Mouse (Mus musculus): ENCODE measurements around the gene Cyfip1.

The Cyfip1 gene

DNA sequence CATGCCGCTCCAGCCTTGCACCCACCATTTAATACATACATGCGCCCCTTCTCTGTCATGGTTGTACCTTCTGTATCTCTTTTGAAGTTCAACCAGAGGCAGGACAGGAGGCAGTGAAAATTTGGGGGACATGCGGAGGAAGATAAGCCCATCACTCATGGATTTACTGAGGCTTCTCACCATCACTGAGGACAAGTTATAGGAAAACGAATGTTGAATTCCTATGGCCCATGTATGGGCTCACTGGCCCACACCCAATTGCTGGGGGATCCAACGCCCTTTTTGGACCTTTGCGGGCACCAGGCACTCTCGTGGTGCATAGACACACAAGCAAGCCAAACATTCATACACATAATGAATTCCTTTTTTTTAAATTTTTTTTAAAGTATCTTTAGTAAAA, at the start of gene Cyfip1:
Gene Cyfip1 (plus strand): TSS at position 301 of the 400 bp plus-strand sequence.
- DNase-seq, result no peak

DNA sequence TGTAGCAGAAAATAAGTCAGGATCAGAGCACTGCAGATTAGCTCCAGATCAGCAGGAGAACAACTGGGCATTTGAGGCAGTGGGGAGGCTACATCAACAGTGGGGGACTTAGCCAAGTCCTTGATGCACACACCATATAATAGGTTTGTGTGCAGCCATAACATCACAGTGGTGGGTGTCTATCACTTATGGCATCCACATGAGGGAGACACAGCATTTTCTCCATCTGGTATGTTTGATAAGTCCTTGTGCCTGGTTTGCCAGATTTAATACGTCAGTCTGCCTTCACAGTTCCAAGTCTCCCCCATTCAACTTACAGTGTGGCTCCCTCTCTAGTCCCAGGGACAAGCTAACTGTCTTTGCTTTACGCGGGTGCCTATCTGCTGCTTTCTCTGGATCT, 49.3 kb upstream of the Cyfip1 start:
- DNase-seq, result no peak

DNA sequence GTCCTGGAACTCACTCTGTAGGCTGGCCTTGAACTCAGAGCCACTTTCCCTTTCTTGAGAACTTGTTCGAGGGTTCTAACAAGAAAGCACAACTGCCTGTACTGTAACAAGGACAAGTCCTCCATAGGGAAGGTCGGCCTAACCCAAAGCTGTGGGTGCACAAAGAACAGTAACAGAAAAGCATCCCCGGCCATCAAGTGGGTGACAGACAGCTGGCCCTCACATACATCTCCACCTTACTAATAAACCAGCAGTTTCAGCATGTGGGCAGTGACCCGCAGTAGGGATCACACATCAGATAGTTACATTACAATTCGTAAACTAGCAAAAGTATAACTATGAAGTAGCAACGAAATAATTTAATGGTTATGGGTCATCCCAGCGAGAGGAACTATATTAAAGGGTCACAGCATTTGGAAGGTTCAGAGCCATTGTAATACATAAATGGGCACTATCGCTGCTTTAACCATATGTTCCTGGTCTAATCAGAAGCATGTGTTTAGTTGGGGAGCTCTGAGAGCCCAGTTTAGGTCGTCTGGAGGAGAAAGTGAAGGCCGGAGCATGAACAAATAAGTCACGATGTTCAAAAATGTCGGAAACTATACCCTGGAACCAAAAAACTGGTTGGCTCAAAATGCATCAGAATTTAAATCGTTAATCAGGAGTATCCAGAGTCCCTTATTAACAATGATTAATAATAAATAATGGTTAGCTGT, 48.2 kb upstream of the Cyfip1 start:
- DNase-seq, result peak; percentile 15

DNA sequence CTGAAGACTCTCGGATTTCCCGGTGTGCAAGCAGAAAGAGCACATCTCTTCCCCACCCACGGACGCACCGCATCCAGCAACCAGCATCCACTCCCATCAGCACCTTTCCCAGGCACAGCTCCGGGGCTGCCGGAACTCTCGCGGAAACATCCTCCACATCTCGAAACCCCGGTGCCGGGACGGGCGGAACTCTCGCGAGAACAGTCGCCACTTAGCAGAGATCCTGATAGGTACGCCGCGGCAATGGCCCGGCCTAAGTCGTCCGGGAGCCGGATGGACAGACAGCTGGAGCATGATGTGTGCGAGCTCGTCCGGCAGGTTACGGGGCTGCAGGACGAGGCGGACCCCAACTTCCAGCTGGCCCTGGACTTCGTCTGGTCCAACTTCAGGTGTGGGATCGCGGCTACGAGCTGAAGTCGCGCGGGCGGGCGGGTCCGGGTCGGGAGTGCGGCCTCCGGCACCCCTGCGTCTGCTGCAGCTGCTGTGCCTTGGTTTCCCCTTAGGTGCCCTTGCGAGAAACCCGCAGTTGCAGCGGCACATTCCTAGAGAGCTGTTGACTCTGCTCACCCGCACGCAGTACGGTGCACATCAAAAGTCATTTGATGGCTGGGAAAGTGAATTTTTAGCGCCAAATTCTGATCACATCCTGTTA, 47.5 kb upstream of the Cyfip1 start, which contains the start of gene Tubgcp5:
Gene Tubgcp5 (plus strand): TSS at position 203 of the 652 bp plus-strand sequence.
- DNase-seq, result peak; percentile 97

DNA sequence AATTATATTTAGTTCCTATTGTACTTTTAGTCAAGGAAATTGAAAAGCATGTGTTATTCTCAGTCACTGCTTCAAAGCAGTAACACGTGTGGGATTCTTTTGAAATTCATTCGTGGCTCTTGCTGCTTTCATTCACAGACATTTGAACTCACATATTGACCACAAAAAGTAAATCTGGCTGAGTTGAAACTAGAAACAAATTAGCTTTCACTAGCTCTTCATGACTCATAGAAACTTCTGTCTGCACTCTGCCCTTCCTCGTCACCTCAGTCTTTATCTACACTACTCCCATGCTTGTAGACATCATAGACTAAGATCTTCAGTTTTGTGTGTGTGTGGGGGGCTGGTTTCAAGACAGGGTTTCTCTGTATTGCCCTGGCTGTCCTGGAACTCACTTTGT, 41.6 kb upstream of the Cyfip1 start:
- no peak for DNase-seq

DNA sequence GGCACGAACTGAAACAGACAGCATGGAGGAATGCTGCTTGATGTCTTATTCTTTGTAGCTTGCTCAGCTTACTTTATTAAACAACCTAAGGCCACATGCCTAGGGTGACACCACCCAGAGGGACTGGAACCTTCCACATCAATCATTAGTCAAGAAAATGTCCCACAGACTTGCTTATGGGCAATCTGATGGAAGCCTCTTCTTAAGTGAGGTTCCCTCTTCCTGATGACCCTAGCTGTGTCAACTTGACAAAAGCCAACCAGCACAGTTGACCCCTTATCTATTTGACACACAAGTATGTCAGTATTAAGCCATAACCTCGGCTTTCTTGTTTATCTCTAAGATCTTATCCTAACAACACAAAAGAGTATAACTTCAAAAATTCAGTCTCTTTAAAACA, 31.6 kb upstream of the Cyfip1 start:
- no peak for DNase-seq

DNA sequence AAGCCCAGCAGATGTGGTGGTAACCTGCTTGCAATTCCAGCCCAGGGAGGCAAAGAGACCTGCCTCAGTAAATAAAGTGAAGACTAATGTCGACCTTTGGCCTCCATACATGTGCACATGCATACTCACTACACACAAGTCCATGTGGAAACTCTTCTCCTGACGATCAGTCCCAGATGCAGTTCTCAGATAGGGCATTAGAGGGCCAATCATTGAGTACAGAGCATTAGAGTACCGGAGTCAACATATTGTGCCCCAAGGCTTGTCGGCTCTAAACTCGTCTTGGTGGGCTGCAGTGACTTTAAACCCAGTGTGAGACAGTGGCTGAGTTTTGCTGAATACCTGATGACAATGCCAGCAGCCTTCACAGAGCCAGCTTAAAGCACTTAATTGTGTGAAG, 17.1 kb upstream of the Cyfip1 start:
- DNase-seq, result no peak

DNA sequence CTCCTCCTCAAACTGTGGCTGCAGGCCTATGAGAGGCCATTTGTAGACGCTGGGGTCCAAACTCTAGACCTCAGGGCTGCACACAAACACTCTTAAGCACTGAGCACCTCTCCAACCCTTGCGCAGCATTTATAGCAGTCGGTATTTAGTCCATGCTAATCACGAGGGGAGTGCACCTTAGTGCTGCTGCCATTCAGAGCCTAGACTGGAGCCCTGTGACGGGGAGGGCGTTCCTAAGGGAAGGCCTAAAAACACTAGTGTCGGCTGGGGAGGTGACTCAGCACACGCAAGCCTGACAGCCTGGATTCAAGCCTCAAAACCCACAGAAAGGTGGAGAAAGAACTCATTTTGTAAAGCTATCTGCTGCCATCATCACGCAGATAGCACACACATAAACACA, 14.0 kb upstream of the Cyfip1 start:
- no peak for DNase-seq

DNA sequence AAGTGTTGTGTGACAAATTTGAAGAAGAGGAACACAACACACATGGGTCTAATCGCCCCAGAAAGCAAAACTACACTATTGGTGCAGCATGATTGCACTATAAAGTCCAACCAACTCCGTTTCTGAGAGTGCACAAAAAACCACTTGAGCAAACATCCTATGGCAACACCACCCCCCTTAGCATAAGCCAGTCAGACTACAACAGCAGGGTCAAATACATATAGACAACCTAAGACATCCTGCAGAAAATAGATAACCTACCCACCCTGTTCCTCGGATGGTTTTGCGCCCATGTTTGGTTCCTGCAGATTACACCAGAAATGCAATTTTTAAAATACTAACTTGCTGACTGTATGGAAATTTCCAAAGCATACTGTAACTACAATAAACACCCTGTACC, 4.7 kb upstream of the Cyfip1 start:
- no peak for DNase-seq

DNA sequence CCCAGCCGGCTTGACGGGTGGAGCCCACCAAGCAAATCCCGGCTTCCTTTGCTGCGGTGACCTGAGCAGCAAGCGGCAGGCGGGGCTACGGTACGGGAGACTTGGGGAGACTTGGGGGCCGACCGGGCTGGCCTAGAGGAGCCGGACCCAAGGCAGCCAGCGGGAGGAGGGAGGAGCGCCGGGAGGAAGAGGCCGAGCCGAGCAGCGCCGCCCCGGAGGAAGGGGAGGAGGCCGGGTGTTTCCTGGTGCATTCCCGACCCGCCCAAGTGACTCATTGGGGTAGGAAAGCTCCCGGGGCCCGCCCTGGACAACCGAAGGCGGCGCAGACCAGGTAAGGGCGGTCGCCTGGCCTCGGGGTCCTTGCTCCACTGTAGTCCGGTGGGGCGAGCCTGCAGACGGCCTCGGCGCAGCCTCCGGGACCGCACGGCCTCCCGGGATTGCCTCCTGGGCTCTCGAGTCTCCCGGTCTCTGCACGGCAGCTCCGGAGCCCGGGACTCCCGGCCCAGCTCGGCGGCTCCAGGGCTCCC, 495 bp downstream of the Cyfip1 start:
- peak; percentile 88 for DNase-seq

DNA sequence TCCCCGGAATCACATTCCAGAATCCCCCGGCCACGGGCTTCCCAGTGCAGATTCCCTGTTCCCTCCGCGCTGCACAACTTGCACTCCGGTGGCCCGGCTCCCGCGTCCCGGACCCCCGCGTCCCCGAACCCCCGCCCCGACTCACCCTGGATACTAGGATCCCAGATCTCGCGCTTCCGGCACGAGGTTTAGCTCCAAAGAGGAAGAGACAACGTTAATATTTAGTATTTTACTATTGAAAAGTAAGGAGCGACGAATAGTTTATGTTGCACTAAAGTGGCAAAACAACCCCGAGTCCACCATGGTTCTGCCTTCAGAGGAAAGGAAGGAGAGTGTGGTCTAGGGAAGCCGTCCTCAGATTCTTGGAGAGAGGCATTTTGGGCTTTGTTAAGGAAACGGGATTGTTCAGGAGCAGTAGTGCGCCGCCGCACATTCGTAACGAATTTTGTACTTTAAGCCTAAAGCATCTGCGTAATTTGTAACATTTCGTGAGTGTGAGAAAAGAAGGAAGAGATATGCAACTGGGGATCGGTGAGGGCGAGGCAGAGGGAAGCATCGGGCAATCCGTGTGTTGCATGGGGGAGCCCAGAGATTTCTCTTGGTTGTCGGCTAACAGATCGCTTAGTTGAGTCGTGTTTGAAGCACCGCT, 1.1 kb downstream of the Cyfip1 start:
- DNase-seq, result no peak

DNA sequence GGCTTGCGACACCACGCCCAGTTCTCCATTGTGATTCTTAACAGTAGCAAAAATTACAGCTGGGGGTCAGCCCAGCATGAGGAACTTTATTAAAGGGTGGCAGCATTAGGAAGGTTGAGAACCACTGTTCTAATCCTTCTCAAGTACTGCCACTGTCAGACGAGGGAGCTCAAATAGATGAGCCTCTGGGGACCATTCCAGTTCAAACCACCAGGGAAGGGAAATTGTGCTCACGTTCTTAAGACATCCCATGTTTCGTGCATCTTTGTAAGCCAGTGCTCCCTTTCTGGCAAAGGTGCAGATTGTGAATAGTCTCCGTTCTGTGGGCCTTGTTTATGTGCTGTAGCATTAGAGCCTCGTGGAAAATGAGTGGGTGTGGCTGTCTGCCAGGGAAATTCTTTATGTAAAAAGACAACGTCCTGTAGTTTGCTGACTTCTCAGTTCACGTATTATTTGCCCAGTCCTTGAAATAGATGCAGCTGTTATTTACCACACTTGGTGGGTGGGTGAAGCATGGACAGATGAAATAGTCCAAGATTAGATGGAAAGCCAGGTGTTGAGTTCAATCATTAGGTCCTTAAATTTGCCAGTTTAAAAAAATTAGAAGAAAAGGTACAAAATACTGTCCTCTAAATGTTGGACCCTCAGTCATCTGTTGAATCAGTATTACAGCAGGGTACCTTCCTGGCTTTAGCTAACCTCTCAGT, 5.2 kb downstream of the Cyfip1 start:
- DNase-seq, result no peak

DNA sequence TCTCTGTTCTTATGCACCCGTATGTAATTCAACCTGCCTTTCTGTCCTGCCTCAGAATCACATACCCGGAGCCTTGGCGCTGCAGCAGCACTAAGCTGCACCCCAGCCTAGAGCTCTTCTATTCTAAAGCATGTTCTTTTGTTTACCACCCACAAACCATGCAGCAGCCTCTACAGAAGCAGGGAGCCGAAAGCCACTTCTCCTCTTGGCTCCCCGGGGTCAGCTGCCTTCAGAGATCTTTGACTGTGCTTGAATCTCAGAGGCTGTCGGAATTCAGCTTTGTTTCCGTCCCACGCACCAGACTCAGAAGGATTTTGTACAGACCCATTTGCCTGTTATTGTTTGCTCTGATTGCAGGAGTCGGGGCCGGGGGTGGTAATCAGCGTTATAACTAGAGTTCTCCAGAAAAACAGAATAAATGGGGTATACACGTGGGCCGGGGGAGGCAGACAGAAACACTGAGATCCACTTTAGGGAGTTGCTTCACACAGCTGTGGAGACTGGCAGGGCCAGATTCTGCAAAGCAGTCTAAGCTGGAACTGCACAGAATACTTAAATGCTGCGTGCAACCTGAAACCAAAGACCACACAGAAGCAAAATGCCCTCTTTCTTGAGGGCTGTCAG, 8.5 kb downstream of the Cyfip1 start:
- DNase-seq, result no peak

DNA sequence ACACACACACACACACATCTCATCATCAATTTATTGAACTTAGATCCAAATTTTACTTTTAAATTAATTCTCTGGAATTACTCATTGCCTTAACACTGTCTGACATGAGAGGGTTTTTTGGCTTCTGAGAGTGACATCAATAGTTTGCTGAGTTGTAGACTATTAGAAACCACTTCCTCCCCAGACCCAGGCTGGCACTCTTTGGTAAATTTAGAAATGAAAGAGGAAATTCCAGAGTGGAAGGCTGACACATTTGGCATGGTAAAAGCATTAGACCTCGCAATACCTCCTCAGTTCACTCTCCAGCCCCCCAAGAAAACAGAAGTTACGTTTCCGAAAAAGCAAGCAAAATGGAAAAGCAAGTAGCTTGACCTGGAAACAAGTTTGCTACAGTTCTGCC, 11.2 kb downstream of the Cyfip1 start:
- DNase-seq, result no peak

DNA sequence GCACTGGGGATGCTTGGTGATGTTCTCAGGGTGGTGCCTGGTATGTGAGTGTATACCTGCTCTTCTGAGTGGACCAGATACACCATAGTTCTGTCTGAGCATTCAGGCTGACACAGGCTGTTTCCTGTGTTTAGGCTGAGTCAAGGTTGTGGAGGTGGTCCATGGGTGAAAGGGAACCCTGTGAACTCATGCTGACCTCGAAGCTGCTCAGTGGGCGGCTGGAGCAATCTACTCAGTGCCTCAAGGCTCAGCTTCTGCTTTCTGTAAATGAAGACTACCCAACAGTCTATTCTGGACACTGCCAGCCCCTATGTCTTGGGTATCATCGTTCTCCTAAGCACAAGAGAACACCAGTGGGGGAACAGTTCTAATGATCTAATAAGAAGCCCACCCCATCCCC, 14.1 kb downstream of the Cyfip1 start:
- DNase-seq, result no peak

DNA sequence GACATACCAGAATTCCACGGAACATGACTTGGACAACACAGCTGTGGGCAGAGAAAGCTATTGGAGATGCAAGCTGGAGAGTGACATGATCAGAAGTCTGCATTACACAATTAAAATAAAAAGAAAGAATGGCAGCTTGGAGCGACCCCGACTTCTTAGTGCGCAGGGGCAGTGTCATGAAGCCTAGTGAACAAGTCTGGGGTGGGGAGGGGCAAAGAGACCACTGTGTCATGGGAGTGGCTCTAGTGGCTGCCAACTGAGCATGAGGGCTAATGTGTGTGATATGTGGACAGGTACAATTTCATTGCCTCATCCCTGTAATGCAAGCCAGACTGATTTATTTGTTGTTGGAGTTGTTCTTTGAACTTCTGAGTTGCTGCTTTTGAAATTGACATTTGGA, 15.2 kb downstream of the Cyfip1 start:
- no peak for DNase-seq

DNA sequence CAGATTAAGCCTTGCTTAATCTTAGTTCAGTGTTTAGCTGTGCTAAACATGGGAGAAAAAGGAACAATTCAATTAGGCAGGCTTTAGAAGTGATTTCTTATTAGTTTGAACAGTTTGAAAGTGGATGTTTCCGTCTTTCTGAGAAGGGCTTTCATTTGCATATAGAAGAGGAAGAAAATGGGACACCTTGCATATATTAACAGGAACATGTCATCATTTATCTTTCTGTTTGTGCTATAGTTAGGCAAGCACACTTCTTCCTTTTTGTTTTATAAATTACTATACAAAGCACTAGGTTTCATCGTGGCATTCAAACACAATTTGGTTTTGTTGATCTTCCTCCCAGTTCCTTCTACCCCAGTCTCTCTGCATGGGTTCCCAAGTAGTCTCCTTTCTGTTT, 16.2 kb downstream of the Cyfip1 start:
- no peak for DNase-seq

DNA sequence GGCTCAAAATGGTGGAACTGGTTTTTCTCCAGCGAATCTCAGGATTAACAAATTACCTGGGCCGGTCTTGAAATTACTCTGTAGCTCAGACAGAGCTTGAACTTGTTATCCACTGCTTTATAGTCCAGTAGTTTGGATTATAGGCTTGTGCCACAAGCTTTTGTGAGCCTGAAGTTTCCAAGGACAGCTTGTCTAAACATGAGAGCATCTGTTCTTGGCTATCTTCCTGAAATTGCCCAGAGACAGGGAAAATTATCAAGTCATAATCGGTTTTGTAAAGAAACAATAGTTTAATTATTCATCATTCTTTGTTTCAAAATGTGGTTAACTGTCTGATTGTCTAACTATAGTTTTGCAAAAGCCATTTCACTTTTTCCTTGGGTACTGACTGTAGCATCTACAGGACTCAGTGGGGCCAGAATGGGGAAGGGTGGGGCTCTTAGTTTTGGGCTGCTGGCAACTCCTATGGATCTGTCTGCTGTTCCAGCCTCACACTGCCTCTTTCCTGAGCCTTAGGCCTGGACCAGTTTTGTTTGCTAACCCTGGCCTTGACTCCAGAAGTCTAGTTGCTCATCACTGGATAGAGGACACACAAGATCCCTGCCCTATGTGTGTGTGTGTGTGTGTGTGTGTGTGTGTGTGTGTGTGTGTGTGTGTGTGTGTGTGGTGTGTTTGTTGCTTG, 17.4 kb downstream of the Cyfip1 start:
- DNase-seq, result no peak

DNA sequence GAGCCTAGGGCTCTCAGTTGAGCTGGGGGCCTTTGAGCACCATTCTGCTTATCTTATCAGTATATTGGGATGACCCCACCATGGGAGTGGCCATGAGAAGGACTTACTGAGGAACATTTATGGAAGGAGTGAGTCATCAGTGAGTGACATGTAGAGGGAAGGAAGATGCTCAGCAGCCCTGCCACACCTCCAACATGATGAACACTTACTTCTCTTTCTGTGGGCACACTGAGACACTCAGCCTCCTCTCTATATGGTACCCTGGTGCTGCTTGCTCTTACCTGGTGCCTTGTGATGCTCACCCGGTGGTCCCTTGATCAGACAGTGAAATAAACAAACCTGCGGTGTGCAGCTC, 17.9 kb downstream of the Cyfip1 start:
- DNase-seq, result no peak

DNA sequence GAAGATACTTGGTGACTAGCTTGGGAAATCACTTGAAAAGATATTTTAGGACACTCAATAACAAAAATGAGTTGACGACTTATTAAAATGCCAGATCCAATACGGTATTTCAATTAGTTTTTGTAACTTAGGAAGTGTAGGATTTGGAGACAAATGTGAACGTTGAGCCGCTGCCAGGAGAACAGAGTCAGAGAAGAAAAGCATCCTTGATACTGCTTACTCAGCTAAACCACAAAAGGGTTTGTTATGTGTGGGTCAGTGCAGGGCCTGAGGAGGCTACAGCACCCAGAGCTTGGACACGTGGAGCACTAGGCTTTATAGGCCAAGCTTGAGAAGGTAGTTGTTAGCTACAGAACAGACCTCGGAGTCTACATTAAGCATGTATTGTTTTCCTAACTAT, 18.4 kb downstream of the Cyfip1 start:
- DNase-seq, result no peak

DNA sequence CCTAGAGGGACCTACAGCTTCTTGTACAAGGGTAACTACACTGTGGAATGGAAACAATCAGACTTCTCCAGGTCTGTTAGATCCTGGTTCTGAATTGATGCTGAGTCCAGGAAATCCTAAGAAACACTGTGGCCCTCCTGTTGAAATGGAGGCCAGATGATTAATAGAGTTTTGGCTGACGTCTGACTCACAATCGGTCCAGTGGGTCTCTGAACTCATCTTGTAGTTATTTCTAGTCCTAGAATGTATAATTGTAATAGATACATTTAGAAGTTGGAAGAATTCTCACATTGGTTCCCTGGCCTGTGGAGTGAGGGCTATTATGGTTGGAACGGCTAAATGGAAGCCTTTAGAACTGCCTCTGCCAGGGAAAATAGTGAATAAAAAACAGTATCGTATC, 19.6 kb downstream of the Cyfip1 start:
- DNase-seq, result no peak

DNA sequence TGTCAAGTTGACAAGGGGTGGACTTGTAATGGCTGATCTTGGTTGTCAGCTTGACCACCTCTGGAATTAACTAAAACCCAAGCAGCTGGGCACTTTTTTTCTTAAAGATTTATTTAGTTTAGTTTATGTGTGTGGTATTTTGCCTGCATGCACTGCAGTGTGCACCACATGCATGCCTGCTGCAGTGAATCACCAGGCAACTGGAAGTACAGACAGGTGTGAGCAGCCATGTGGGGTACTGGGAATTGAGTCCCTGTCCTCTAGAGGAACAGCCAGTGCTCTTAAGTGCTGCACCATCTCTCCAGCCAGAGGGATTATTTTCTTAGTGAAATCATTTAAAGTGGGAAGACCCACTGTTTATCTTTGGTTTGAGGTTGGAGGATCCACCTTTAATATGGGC, 23.5 kb downstream of the Cyfip1 start:
- no peak for DNase-seq
